Mouse (Mus musculus) embryonic facial prominence, embryonic 12.5 days (tissue): ENCODE results near the gene Pabpn1. TPM values are rescaled to one million over a fixed set of nuclear protein-coding genes. Genes with fewer than 3 reads are reported as not detected.
A peak's percentile ranks its signal among the peaks of the same experiment; 100 is the strongest.

Experiments
- ATAC-seq: fragments of 200-750 bp; cut with Nextera tagmentation; 2 replicates; pipeline ENCODE4 v1.8.0; 2017; ENCODE audit not compliant: insufficient number of reproducible peaks, insufficient read depth, low FRiP score, low TSS enrichment
- H3K27ac ChIP-seq: fragments of 300-500 bp; sonication (generic); 2 replicates; pipeline ENCODE4 v1.5.1; 2016; ENCODE audit warnings: mild to moderate bottlenecking
- H3K27me3 ChIP-seq: fragments of 300-500 bp; sonication (generic); 2 replicates; pipeline ENCODE4 v1.6.1; 2016; ENCODE audit warnings: mild to moderate bottlenecking, moderate library complexity
- H3K36me3 ChIP-seq: fragments of 300-500 bp; sonication (generic); 2 replicates; pipeline ENCODE4 v1.6.1; 2016; ENCODE audit warnings: mild to moderate bottlenecking
- H3K4me1 ChIP-seq: fragments of 300-500 bp; sonication (generic); 2 replicates; pipeline ENCODE4 v1.6.1; 2016
- H3K4me2 ChIP-seq: fragments of 300-500 bp; sonication (generic); replicated peaks from 2 replicates; pipeline ENCODE4 v1.6.1; 2016; ENCODE audit warnings: mild to moderate bottlenecking, moderate library complexity
- H3K4me3 ChIP-seq: fragments of 300-500 bp; sonication (generic); 2 replicates; pipeline ENCODE4 v1.5.1; 2016; ENCODE audit warnings: mild to moderate bottlenecking
- H3K9ac ChIP-seq: fragments of 300-500 bp; sonication (generic); 2 replicates; pipeline ENCODE4 v1.6.1; 2016; ENCODE audit warnings: mild to moderate bottlenecking, moderate library complexity
- H3K9me3 ChIP-seq: fragments of 300-500 bp; sonication (generic); 2 replicates; pipeline ENCODE4 v1.6.1; 2016; ENCODE audit warnings: mild to moderate bottlenecking, moderate library complexity
- WGBS: fragments of 180-500 bp; shearing (Covaris S2); methylation state at CpG from one replicate; pipeline ENCODE4 v1.1.7; 2016; 5-methylcytosine and 5-hydroxymethylcytosine counted together
- polyA plus RNA-seq: library from polyadenylated mRNA; unstranded; fragments of >200 nt; fragmentation: Nextera tagmentation; extraction: Ambion mirVana; gene quantifications from 2 replicates; pipeline ENCODE4 v1.2.1, GENCODE M21; 2016

Pabpn1 gene
- 199 and 201 TPM in 2 replicates for polyA plus RNA-seq

- peaks cover 17% of the 10 kb centered on the region for H3K36me3 ChIP-seq
- WGBS, result 90% methylated on average over 3 of the region's 3 CpGs
- no peaks in the 10 kb centered on the region for H3K9me3 ChIP-seq
- H3K4me2 ChIP-seq, result peak within 1 kb of the TSS; percentile 43
- 0 out of 2 replicates have a peak within 1 kb of the TSS, but pooled peaks have one; percentile 6 for H3K9ac ChIP-seq
- H3K4me3 ChIP-seq, result peak within 1 kb of the TSS; percentile 96
- H3K27me3 ChIP-seq, result no peaks in the 10 kb centered on the region
- peak within 1 kb of the TSS; percentile 73 for H3K27ac ChIP-seq
- H3K4me1 ChIP-seq, result peaks cover 12% of the 10 kb centered on the region; the same call in 1 of the 2 replicates
- no peak for ATAC-seq
Observed at GRCm38 (mm10) chr14:54892200-54892599, at the start of gene Pabpn1. Gene Pabpn1 (plus strand): TSS chr14:54892500.

DNA sequence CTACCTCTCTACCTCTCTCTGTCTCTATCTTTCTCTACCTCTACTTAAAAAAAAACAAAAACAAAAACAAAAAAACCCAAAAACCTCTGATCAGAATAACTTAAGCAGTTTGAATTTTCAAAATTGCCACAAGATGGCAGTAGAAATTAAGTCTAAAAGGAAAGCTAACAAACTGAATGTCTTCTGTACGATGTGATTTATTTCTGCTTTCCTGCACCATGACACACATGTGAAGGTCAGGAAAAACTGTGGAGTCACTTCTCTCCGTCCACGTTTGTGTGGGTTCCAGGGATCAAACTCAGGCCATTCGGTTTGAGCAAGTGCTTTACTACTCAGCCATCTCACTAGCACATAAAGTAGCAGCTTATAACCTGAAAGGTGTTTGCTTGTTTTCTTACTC lies 48.8 kb upstream of the Pabpn1 start:
- H3K36me3 ChIP-seq, result no peaks in the 10 kb centered on the region
- H3K27ac ChIP-seq, result no peak overlapping the region
- H3K4me3 ChIP-seq, result no peak overlapping the region
- no peaks in the 10 kb centered on the region for H3K27me3 ChIP-seq
- no peaks in the 10 kb centered on the region for H3K9me3 ChIP-seq
- no peak overlapping the region for H3K9ac ChIP-seq
- H3K4me2 ChIP-seq, result no peak overlapping the region
- ATAC-seq, result no peak
- no peaks in the 10 kb centered on the region for H3K4me1 ChIP-seq
- WGBS, result 3% methylated on average over 4 of the region's 4 CpGs

DNA sequence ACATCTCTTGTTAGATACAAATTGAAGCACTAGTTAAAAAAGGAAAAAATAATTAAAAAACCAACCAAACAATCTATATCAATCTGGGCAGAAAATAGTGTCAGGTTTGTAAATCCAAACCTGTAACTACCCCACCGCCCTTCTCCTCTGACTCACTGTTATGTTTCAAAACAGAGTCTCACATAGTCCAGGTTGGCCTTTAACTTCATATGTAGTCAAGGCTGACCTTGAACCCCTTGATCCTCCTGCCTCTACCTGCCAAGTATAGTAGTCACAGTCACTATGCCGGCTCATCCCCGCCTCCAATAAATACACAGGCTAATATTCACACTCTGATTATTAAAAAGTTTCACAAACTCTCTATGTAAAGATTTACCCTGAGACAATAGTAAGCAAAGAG lies 36.6 kb upstream of the Pabpn1 start:
- Histone ChIP-seq H3K4me2 (no peak overlapping the region), H3K4me1 (no peaks in the 10 kb centered on the region), H3K9ac (no peak overlapping the region), H3K36me3 (peaks cover 26% of the 10 kb centered on the region), H3K4me3 (no peak overlapping the region), H3K27ac (no peak overlapping the region), H3K9me3 (no peaks in the 10 kb centered on the region), H3K27me3 (no peaks in the 10 kb centered on the region)
- no peak for ATAC-seq
- WGBS, result 98% methylated on average over 3 of the region's 3 CpGs

GRCm38 (mm10) chr14:54856703-54857102 lies 35.6 kb upstream of the Pabpn1 start:
- 91% methylated on average over 7 of the region's 7 CpGs for WGBS
- no peak for ATAC-seq
- H3K27ac ChIP-seq, result no peak overlapping the region

GRCm38 (mm10) chr14:54857891-54858290 lies 34.4 kb upstream of the Pabpn1 start:
- no peaks in the 10 kb centered on the region for H3K9me3 ChIP-seq
- peaks cover 26% of the 10 kb centered on the region for H3K36me3 ChIP-seq
- no peak overlapping the region for H3K9ac ChIP-seq
- ATAC-seq, result no peak
- no peaks in the 10 kb centered on the region for H3K27me3 ChIP-seq
- no peak overlapping the region for H3K27ac ChIP-seq
- H3K4me3 ChIP-seq, result no peak overlapping the region
- H3K4me1 ChIP-seq, result no peaks in the 10 kb centered on the region
- 94% methylated on average over 9 of the region's 9 CpGs for WGBS
- no peak overlapping the region for H3K4me2 ChIP-seq

More at GRCm38 (mm10) chr14:54856703-54857102, 35.6 kb upstream of the Pabpn1 start:
- Histone ChIP-seq H3K4me1 (no peaks in the 10 kb centered on the region), H3K4me2 (no peak overlapping the region), H3K4me3 (no peak overlapping the region), H3K9me3 (no peaks in the 10 kb centered on the region), H3K36me3 (peaks cover 26% of the 10 kb centered on the region), H3K9ac (no peak overlapping the region), H3K27me3 (no peaks in the 10 kb centered on the region)

GRCm38 (mm10) chr14:54860511-54860910 lies 31.8 kb upstream of the Pabpn1 start:
- Histone ChIP-seq H3K27ac (no peak overlapping the region), H3K4me1 (no peaks in the 10 kb centered on the region), H3K4me2 (no peak overlapping the region), H3K36me3 (peaks cover 23% of the 10 kb centered on the region), H3K27me3 (no peaks in the 10 kb centered on the region), H3K9me3 (no peaks in the 10 kb centered on the region), H3K4me3 (no peak overlapping the region), H3K9ac (no peak overlapping the region)
- ATAC-seq, result no peak
- WGBS, result 52% methylated on average over 2 of the region's 2 CpGs

GRCm38 (mm10) chr14:54863501-54864312 lies 28.6 kb upstream of the Pabpn1 start:
- Histone ChIP-seq H3K27me3 (no peaks in the 10 kb centered on the region), H3K9me3 (no peaks in the 10 kb centered on the region), H3K9ac (peak overlapping the region; percentile 88), H3K4me1 (no peaks in the 10 kb centered on the region), H3K36me3 (no peaks in the 10 kb centered on the region), H3K4me3 (peak overlapping the region; percentile 86), H3K4me2 (peak overlapping the region; percentile 60), H3K27ac (peak overlapping the region; percentile 72)
- peak; percentile 100 for ATAC-seq
- under 1% methylated on average over 55 of the region's 56 CpGs for WGBS

DNA sequence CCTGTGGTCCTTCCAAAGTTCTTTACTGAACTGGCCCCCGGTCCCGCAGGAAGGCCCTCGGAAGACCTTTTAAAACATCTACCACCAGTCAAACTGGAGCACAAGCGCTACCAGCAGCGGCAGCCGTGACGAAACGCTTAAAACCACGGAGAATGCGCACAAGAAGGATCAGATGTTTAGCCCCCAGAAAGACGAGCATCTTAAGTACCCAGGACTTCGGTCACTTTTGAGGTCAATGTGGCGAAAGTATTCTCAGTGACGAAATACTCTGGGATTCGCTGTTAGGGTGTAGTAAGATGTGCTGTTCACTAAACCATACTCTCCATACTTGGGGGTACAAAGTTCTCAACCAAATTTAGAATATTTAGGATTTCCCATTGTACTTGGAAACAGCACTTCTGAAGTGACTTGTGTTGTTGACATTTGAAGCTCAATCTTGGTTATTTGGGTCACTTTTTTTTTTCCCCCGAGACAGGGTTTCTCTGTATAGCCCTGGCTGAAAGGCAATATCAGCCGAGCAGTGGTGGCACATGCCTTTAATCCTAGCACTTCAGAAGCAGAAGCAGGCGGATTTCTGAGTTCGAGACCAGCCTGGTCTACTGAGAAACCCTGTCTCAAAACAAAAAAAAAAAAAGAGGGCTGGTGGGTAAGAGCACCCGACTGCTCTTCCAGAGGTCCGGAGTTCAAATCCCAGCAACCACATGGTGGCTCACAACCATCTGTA lies 27.8 kb upstream of the Pabpn1 start:
- H3K9me3 ChIP-seq, result no peaks in the 10 kb centered on the region
- ATAC-seq, result no peak
- no peaks in the 10 kb centered on the region for H3K36me3 ChIP-seq
- H3K4me2 ChIP-seq, result peak overlapping the region; percentile 60
- peak overlapping the region; percentile 65; the same call in 1 of the 2 replicates for H3K27ac ChIP-seq
- H3K4me3 ChIP-seq, result peak overlapping the region; percentile 86
- H3K27me3 ChIP-seq, result no peaks in the 10 kb centered on the region
- peak overlapping the region; percentile 88 for H3K9ac ChIP-seq
- no peaks in the 10 kb centered on the region for H3K4me1 ChIP-seq
- WGBS, result 18% methylated on average over 21 of the region's 21 CpGs

GRCm38 (mm10) chr14:54865626-54866025 lies 26.7 kb upstream of the Pabpn1 start:
- Histone ChIP-seq H3K27me3 (no peaks in the 10 kb centered on the region), H3K36me3 (no peaks in the 10 kb centered on the region), H3K9me3 (no peaks in the 10 kb centered on the region), H3K4me2 (no peak overlapping the region), H3K9ac (no peak overlapping the region), H3K27ac (no peak overlapping the region), H3K4me1 (no peaks in the 10 kb centered on the region), H3K4me3 (no peak overlapping the region)
- 83% methylated on average over 5 of the region's 5 CpGs for WGBS
- no peak for ATAC-seq

GRCm38 (mm10) chr14:54866268-54866667 lies 26.0 kb upstream of the Pabpn1 start:
- ATAC-seq, result no peak
- WGBS, result 51% methylated on average over 3 of the region's 3 CpGs

DNA sequence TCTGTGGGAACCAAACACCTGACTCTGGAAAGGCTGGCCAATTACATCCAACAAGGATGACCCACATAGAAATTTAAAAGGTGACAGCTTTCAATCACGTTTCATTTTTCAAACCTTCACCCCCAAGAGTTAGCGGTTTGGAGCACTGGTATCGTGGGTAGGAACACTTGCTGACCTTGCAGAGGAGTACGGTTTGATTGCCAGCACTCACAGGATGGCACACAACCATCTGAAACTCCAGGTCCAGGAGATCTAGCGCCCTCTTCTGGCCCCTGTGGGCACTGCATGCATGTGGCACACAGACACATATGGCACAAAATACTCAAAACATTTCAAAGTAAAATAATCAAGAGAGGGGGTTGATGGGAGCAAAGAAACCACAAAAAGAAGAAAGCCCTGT lies 25.4 kb upstream of the Pabpn1 start:
- WGBS, result 55% methylated on average over 5 of the region's 5 CpGs
- Histone ChIP-seq H3K36me3 (no peaks in the 10 kb centered on the region), H3K27ac (no peak overlapping the region), H3K4me2 (no peak overlapping the region), H3K9me3 (no peaks in the 10 kb centered on the region), H3K4me1 (no peaks in the 10 kb centered on the region), H3K4me3 (no peak overlapping the region), H3K9ac (no peak overlapping the region), H3K27me3 (no peaks in the 10 kb centered on the region)
- no peak for ATAC-seq

More at GRCm38 (mm10) chr14:54866268-54866667, 26.0 kb upstream of the Pabpn1 start:
- H3K36me3 ChIP-seq, result no peaks in the 10 kb centered on the region
- H3K27me3 ChIP-seq, result no peaks in the 10 kb centered on the region
- no peak overlapping the region for H3K9ac ChIP-seq
- H3K4me3 ChIP-seq, result no peak overlapping the region
- no peaks in the 10 kb centered on the region for H3K4me1 ChIP-seq
- H3K4me2 ChIP-seq, result no peak overlapping the region
- no peak overlapping the region for H3K27ac ChIP-seq
- no peaks in the 10 kb centered on the region for H3K9me3 ChIP-seq

GRCm38 (mm10) chr14:54868026-54868425 lies 24.3 kb upstream of the Pabpn1 start:
- Histone ChIP-seq H3K4me2 (no peak overlapping the region), H3K27ac (no peak overlapping the region), H3K4me1 (no peaks in the 10 kb centered on the region), H3K36me3 (no peaks in the 10 kb centered on the region), H3K9ac (no peak overlapping the region), H3K4me3 (no peak overlapping the region), H3K27me3 (no peaks in the 10 kb centered on the region), H3K9me3 (no peaks in the 10 kb centered on the region)
- 85% methylated on average over 4 of the region's 4 CpGs for WGBS
- ATAC-seq, result no peak
